14 mouse cellular contexts compared by ENCODE assay signal in the genomic region with DNA sequence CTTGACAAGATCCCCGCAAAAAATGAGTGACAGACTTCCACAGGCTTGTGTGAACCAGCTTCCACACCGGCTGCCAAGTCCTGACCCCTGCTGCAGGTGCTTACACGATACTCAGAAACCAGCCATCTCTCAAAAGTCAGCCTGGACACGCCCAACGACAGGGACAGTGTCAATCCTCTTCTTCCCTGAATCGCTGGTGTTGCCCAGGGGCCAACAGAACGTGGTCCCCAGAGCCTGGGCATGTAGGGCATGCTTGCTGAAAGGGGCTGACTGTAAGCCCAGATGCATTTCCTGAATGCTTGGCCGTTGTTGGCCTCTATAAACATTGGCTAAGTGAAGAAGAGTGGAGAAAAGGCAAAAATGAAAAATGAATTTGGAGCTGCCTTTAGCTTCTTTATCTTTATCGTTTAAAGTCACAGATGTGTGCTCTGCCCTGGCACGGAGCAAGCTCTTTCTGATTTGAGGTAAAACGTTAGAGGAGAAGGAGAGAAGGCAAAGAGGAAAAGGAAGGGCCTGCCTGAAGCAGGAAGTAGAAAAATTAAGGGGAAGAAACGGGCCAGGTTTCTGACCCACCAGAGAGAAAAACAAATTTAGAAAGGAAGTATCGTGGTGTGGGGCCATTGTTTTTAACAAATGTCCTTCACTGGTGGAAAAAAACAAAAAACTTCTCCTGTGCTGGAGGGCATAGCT. TPM values are rescaled to one million over a fixed set of nuclear protein-coding genes. Genes with fewer than 3 reads are reported as not detected.
DNase-seq lines count a peak whose midpoint lies in the region; ATAC-seq and TF ChIP-seq lines count a peak whose summit lies in the region.
"Had no signal": no experiment of that assay in that cellular context is flagged by ENCODE, and none has a peak within 500 bp of the region (broad histone marks: within the 10 kb centered on the region; RNA-seq: fewer than 3 reads in every experiment).

No protein-coding gene starts in this region.

- peaks cover 12% of the 10 kb centered on the region; the same call in 1 of the 2 replicates for H3K4me1 ChIP-seq in forebrain, postnatal 0 days (ENCODE audit: insufficient read depth)
- no peaks in the 10 kb centered on the region for H3K4me1 ChIP-seq in forebrain, embryonic 11.5 days (replicated peaks; ENCODE audit: control insufficient read depth, insufficient read depth, low read length)
- H3K4me1 ChIP-seq in lung, embryonic 15.5 days, result no peaks in the 10 kb centered on the region
- H3K4me1 ChIP-seq in lung, postnatal 0 days (ENCODE audit: insufficient read depth, low read depth, low read length), result no peaks in the 10 kb centered on the region

- H3K27me3 ChIP-seq in forebrain, postnatal 0 days (ENCODE audit: insufficient read depth, low read length), result no peaks in the 10 kb centered on the region
- H3K27me3 ChIP-seq in forebrain, embryonic 11.5 days (ENCODE audit: control insufficient read depth, insufficient read depth, low read length), result no peaks in the 10 kb centered on the region
- H3K27me3 ChIP-seq in lung, embryonic 15.5 days, result no peaks in the 10 kb centered on the region
- H3K27me3 ChIP-seq in lung, postnatal 0 days (replicated peaks; ENCODE audit: insufficient read depth, low read length), result no peaks in the 10 kb centered on the region

- no peak for TF ChIP-seq EP300 in lung, postnatal 0 days (IDR thresholded peaks at IDR 0.05)

- WGBS in forebrain, postnatal 0 days, result 64% methylated on average over 13 of the region's 13 CpGs
- 75% methylated on average over 13 of the region's 13 CpGs for WGBS in forebrain, embryonic 11.5 days
- 39% methylated on average over 13 of the region's 13 CpGs for WGBS in lung, embryonic 15.5 days
- 36% methylated on average over 13 of the region's 13 CpGs for WGBS in lung, postnatal 0 days
- 29% methylated on average over 13 of the region's 13 CpGs for WGBS in macrophage (ENCODE audit: missing documents)

- H3K4me3 ChIP-seq in forebrain, postnatal 0 days (ENCODE audit: low read depth, low read length), result no peak overlapping the region
- H3K4me3 ChIP-seq in forebrain, embryonic 11.5 days (ENCODE audit: low read depth, low read length), result no peak overlapping the region
- no peak overlapping the region for H3K4me3 ChIP-seq in lung, embryonic 15.5 days
- no peak overlapping the region for H3K4me3 ChIP-seq in lung, postnatal 0 days (ENCODE audit: low read depth, low read length)
- no peak overlapping the region for H3K4me3 ChIP-seq in macrophage (ENCODE audit: inconsistent target)
- H3K4me3 ChIP-seq: megakaryocyte, embryonic 14.5 days; myocyte had no signal

- no peak overlapping the region for H3K9ac ChIP-seq in forebrain, postnatal 0 days
- H3K9ac ChIP-seq in forebrain, embryonic 11.5 days (ENCODE audit: low read length), result no peak overlapping the region
- no peak overlapping the region for H3K9ac ChIP-seq in lung, embryonic 15.5 days
- no peak overlapping the region for H3K9ac ChIP-seq in lung, postnatal 0 days (replicated peaks; ENCODE audit: low read depth)

- no peaks in the 10 kb centered on the region for H3K79me2 ChIP-seq in macrophage (ENCODE audit: inconsistent target)

- H3K4me2 ChIP-seq in forebrain, postnatal 0 days (ENCODE audit: low read depth), result no peak overlapping the region
- H3K4me2 ChIP-seq in forebrain, embryonic 11.5 days (ENCODE audit: low read depth, low read length, severe bottlenecking), result no peak overlapping the region
- H3K4me2 ChIP-seq in lung, embryonic 15.5 days, result no peak overlapping the region
- no peak overlapping the region for H3K4me2 ChIP-seq in lung, postnatal 0 days (replicated peaks; ENCODE audit: low read depth, low read length)

- no peaks in the 10 kb centered on the region for H3K9me3 ChIP-seq in forebrain, postnatal 0 days (ENCODE audit: low read length)
- no peaks in the 10 kb centered on the region for H3K9me3 ChIP-seq in forebrain, embryonic 11.5 days (ENCODE audit: control insufficient read depth, low read length)
- H3K9me3 ChIP-seq in lung, embryonic 15.5 days, result no peaks in the 10 kb centered on the region
- H3K9me3 ChIP-seq in lung, postnatal 0 days (ENCODE audit: low read length), result no peaks in the 10 kb centered on the region
- H3K9me3 ChIP-seq: megakaryocyte, embryonic 14.5 days had no signal

- TF ChIP-seq CTCF in forebrain, postnatal 0 days (IDR thresholded peaks at IDR 0.05; ENCODE audit: low read depth), result no peak
- TF ChIP-seq CTCF in lung, postnatal 0 days (IDR thresholded peaks at IDR 0.05), result no peak

- H3K27ac ChIP-seq in forebrain, postnatal 0 days (ENCODE audit: low read depth, low read length), result peak overlapping the region; percentile 29; the same call in 1 of the 2 replicates
- H3K27ac ChIP-seq in forebrain, embryonic 11.5 days (ENCODE audit: low read depth, low read length), result no peak overlapping the region
- 0 out of 2 replicates have a peak overlapping the region, but pooled peaks have one; percentile 23 for H3K27ac ChIP-seq in lung, embryonic 15.5 days
- H3K27ac ChIP-seq in lung, postnatal 0 days (ENCODE audit: low read length), result no peak overlapping the region
- peak overlapping the region; percentile 35; the same call in 1 of the 2 replicates for H3K27ac ChIP-seq in macrophage

- DNase-seq in forebrain, postnatal 0 days, result no peak
- DNase-seq in forebrain, embryonic 11.5 days (ENCODE audit: low spot score), result no peak
- no peak for DNase-seq in lung, postnatal 0 days (ENCODE audit: low spot score)
- peak; percentile 14 to 23 for DNase-seq in B cell, adult 2 months
- no peak for DNase-seq in right cerebral cortex, adult 18-20 months
- no peak for DNase-seq in frontal cortex, postnatal 36 days (ENCODE audit: low spot score in 2 of 2)
- DNase-seq: cerebellum, adult 9-11 months; heart, adult 18-20 months; heart, postnatal 36 days; liver had no signal

- no peaks in the 10 kb centered on the region for H3K36me3 ChIP-seq in forebrain, postnatal 0 days (ENCODE audit: insufficient read depth)
- no peaks in the 10 kb centered on the region for H3K36me3 ChIP-seq in forebrain, embryonic 11.5 days (ENCODE audit: control insufficient read depth, insufficient read depth, low read length)
- H3K36me3 ChIP-seq in lung, embryonic 15.5 days, result no peaks in the 10 kb centered on the region
- no peaks in the 10 kb centered on the region for H3K36me3 ChIP-seq in lung, postnatal 0 days (ENCODE audit: insufficient read depth, low read length)
- no peaks in the 10 kb centered on the region for H3K36me3 ChIP-seq in macrophage (ENCODE audit: inconsistent target)

- no peak for ATAC-seq in forebrain, postnatal 0 days
- no peak for ATAC-seq in forebrain, embryonic 11.5 days (replicated peaks; ENCODE audit: low FRiP score)
- no peak for ATAC-seq in lung, embryonic 15.5 days (ENCODE audit: borderline replicate concordance, extremely low read depth, low FRiP score, low TSS enrichment)
- no peak for ATAC-seq in lung, postnatal 0 days

RNA-seq across cellular contexts. Expression of gene Dglucy, which starts 14.4 kb away (rescaled TPM):
- total RNA-seq in forebrain, postnatal 0 days (2014; rRNA removed), result 3.9 and 4.5 TPM in 2 replicates
- 2.6 and 3.0 TPM in 2 replicates for polyA plus RNA-seq in forebrain, postnatal 0 days (2015; fragmentation: Nextera tagmentation; extraction: Ambion mirVana)
- polyA plus RNA-seq in forebrain, embryonic 11.5 days (2014; fragmentation: Nextera tagmentation; extraction: Ambion mirVana), result 0.87 and 0.92 TPM in 2 replicates
- polyA plus RNA-seq in lung, embryonic 15.5 days (2015; fragmentation: Nextera tagmentation; extraction: Ambion mirVana), result 5.2 and 5.3 TPM in 2 replicates
- 2.1 and 3.3 TPM in 2 replicates for polyA plus RNA-seq in lung, postnatal 0 days (2015; fragmentation: Nextera tagmentation; extraction: Ambion mirVana)
- total RNA-seq in macrophage (2018; cell fraction: chromatin; rRNA removed), result 100 to 1,000 TPM in 1 of 26 experiments, 10 to 100 TPM in 25; 36.3 to 103 (median 70.4) TPM
- 10 to 100 TPM; 19.1 to 35.3 (median 24.2) TPM for total RNA-seq in macrophage (2018; cell fraction: cytosol; rRNA removed)
- 10 to 100 TPM; 28.3 to 63.0 (median 47.1) TPM for total RNA-seq in macrophage (2018; cell fraction: nucleus; rRNA removed)
- 18.9 to 27.9 TPM (median 22.1 TPM) in 3 replicates for polyA plus RNA-seq in macrophage (2018)

RNA-seq across cellular contexts. Expression of gene Rps6ka5, which starts 37.7 kb away (rescaled TPM):
- total RNA-seq in forebrain, postnatal 0 days (2014; rRNA removed), result 28.8 and 29.5 TPM in 2 replicates
- 6.3 and 8.7 TPM in 2 replicates for polyA plus RNA-seq in forebrain, postnatal 0 days (2015; fragmentation: Nextera tagmentation; extraction: Ambion mirVana)
- 3.5 and 4.6 TPM in 2 replicates for polyA plus RNA-seq in forebrain, embryonic 11.5 days (2014; fragmentation: Nextera tagmentation; extraction: Ambion mirVana)
- polyA plus RNA-seq in lung, embryonic 15.5 days (2015; fragmentation: Nextera tagmentation; extraction: Ambion mirVana), result 4.8 and 5.2 TPM in 2 replicates
- 2.3 and 2.7 TPM in 2 replicates for polyA plus RNA-seq in lung, postnatal 0 days (2015; fragmentation: Nextera tagmentation; extraction: Ambion mirVana)
- 100 to 1,000 TPM in 1 of 26 experiments, 10 to 100 TPM in 24, 1 to 10 TPM in 1; 9.9 to 131 (median 18.3) TPM for total RNA-seq in macrophage (2018; cell fraction: chromatin; rRNA removed)
- 10 to 100 TPM in 1 of 26 experiments, 1 to 10 TPM in 25; 1.8 to 14.1 (median 2.5) TPM for total RNA-seq in macrophage (2018; cell fraction: cytosol; rRNA removed)
- total RNA-seq in macrophage (2018; cell fraction: nucleus; rRNA removed), result 10 to 100 TPM in 14 of 26 experiments, 1 to 10 TPM in 12; 5.4 to 69.2 (median 10.1) TPM
- polyA plus RNA-seq in macrophage (2018), result 1.5 to 3.5 TPM (median 2.6 TPM) in 3 replicates

Comparison
In these comparisons a context has a peak if more than half of its experiments do, and no peak if none do; other contexts are left out.
1. H3K27ac ChIP-seq: peak in forebrain, postnatal 0 days (single experiment), lung, embryonic 15.5 days (single experiment) and macrophage (single experiment); none in forebrain, embryonic 11.5 days (single experiment) and lung, postnatal 0 days (single experiment).
2. DNase-seq: peak in B cell, adult 2 months (2 of 2); none in forebrain, postnatal 0 days (single experiment), forebrain, embryonic 11.5 days (single experiment), lung, postnatal 0 days (single experiment), right cerebral cortex, adult 18-20 months (single experiment) and frontal cortex, postnatal 36 days (0 of 2).